Mouse (Mus musculus): ENCODE measurements around the gene Klb. TPM values are rescaled to one million over a fixed set of nuclear protein-coding genes. Genes with fewer than 3 reads are reported as not detected.

Klb gene
- polyA plus RNA-seq, 1 experiment, result not detected

DNA sequence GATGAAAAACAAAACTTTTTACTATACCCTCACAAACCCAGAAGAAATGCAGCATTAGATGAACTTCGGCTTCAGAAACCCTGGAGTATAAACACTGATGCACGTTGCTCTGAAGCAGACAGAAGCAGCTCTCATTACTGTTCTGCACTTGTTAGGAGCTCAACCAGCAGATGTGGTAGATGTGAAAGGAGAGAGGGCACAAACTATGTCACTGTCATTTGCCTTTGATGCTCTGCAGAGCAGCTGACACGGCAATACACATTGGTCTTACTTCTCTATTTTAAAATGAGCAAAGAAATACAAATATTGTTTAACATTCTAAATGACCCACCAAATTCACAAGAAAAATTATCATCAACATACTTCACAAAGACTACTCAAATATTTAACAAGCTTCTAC lies 18.1 kb upstream of the Klb start:
- H3K4me1 ChIP-seq, result peaks cover 41% of the 10 kb centered on the region
- no peaks in the 10 kb centered on the region for H3K9me3 ChIP-seq
- peaks cover 21% of the 10 kb centered on the region for H3K36me3 ChIP-seq (replicated peaks; ENCODE audit: low read length)
- H3K27me3 ChIP-seq (replicated peaks), result no peaks in the 10 kb centered on the region
- TF ChIP-seq FLI1 (IDR thresholded peaks at IDR 0.05; ENCODE audit: low read length) (no peak), GATA1 (IDR thresholded peaks at IDR 0.05; ENCODE audit: borderline replicate concordance, low read length) (no peak)
- no peak overlapping the region for H3K4me3 ChIP-seq (replicated peaks)

DNA sequence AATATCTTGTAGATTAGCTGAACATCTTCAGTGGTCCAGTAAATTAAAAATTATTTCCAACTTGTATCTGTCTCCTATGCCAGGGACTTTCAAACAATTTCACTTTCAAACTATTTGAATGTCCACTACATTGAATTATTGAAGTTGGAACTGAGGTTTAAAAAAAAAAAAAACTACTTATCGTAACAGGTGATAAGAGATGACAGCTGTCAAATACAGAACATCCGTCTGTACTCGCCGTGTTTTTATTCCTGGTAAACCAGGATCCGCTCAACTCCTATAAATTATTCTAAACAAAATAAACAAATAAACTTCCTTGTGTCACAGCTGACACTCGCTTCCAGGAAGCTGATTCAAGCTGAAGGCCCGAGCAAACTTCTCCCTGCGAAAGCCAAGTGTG lies 13.3 kb upstream of the Klb start:
- peaks cover 21% of the 10 kb centered on the region for H3K36me3 ChIP-seq (replicated peaks; ENCODE audit: low read length)
- peak overlapping the region; percentile 98 for H3K4me3 ChIP-seq (replicated peaks)
- TF ChIP-seq GATA1 (IDR thresholded peaks at IDR 0.05; ENCODE audit: borderline replicate concordance, low read length) (no peak), FLI1 (IDR thresholded peaks at IDR 0.05; ENCODE audit: low read length) (no peak)
- H3K4me1 ChIP-seq, result peaks cover 28% of the 10 kb centered on the region
- no peaks in the 10 kb centered on the region for H3K9me3 ChIP-seq
- H3K27me3 ChIP-seq (replicated peaks), result no peaks in the 10 kb centered on the region

DNA sequence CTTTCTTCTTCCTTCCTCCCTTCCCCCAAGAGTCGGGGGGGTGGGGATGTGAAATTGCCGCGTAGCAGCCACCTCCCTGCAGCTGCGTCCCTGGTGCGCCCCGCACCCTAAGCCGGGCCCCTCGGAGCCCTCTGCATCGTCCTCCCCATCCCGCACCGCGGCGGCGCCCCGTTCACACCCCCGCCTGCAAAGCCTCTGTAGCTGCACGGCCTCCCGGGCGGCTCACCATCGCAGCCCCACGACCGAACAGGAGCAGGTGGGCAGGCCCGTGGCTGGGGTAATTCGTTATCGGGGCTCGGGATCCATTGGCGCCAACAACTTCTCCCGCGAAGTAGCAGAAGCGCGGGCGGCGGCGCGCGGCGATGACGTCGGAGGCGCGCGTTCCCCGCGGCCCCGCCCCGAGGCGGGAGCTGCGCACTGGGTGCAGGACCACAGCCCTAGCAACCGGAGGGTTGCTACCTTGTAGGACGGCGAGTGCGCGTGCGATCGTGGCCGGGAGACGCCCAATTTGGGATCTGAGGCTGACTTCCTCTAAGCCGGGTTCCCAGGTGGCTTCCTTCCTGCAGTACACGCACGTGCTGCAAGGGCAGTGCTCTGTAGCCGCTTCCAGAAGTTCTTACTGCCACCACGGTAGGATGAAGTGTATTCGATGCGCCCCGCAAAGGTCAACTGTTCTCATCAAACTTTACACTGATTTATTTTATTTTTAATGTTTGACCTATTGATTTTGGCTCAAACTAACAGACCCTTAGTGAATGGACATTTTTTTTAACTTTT lies 12.6 kb upstream of the Klb start, which contains the start of gene Rfc1:
TSS of gene Rfc1 (minus strand) at position 373 of the 777 bp plus-strand sequence.
- Histone ChIP-seq H3K27me3 (replicated peaks) (no peaks in the 10 kb centered on the region), H3K9me3 (no peaks in the 10 kb centered on the region), H3K4me1 (peaks cover 28% of the 10 kb centered on the region), H3K36me3 (replicated peaks; ENCODE audit: low read length) (peaks cover 21% of the 10 kb centered on the region), H3K4me3 (replicated peaks) (peak within 1 kb of the TSS; percentile 98)
- TF ChIP-seq FLI1 (IDR thresholded peaks at IDR 0.05; ENCODE audit: low read length) (no peak), GATA1 (IDR thresholded peaks at IDR 0.05; ENCODE audit: borderline replicate concordance, low read length) (no peak)

DNA sequence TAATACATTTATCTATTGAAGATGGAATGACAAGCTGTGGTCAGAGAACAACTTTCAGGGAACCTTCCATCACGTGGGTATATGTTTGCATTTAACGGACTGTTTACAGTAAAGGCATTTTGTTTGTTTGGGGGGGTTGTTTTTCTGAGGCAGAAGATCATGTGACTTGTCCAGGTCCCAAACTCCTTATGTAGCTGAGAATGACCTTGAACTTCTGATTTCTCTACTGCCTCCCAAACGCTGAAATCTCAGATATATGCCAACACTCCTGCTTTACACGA lies 12.1 kb upstream of the Klb start:
- Histone ChIP-seq H3K27me3 (replicated peaks) (no peaks in the 10 kb centered on the region), H3K4me3 (replicated peaks) (peak overlapping the region; percentile 98), H3K4me1 (peaks cover 28% of the 10 kb centered on the region), H3K9me3 (no peaks in the 10 kb centered on the region), H3K36me3 (replicated peaks; ENCODE audit: low read length) (peaks cover 21% of the 10 kb centered on the region)
- TF ChIP-seq FLI1 (IDR thresholded peaks at IDR 0.05; ENCODE audit: low read length), result no peak
- TF ChIP-seq GATA1 (IDR thresholded peaks at IDR 0.05; ENCODE audit: borderline replicate concordance, low read length), result no peak

DNA sequence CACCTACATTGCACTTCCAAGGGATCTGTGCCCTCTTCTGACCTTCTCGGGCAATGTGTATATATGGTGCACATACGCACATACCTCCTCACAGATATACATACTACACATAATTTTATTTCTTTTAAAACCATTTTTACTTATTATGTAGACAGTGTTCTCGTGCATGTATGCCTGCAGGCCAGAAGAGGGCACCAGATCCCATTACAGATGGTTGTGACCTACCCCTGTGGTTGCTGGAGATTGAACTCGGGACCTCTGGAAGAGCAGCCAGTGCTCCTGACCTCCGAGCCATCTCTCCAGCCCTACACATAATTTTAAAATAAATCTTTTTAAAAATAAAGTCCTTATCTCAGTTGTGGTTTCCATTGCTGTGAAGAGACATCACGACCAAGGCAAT lies 9.7 kb upstream of the Klb start:
- no peaks in the 10 kb centered on the region for H3K9me3 ChIP-seq
- peaks cover 28% of the 10 kb centered on the region for H3K4me1 ChIP-seq
- no peaks in the 10 kb centered on the region for H3K27me3 ChIP-seq (replicated peaks)
- H3K4me3 ChIP-seq (replicated peaks), result no peak overlapping the region
- TF ChIP-seq GATA1 (IDR thresholded peaks at IDR 0.05; ENCODE audit: borderline replicate concordance, low read length), result no peak
- TF ChIP-seq FLI1 (IDR thresholded peaks at IDR 0.05; ENCODE audit: low read length), result no peak
- peaks cover 7% of the 10 kb centered on the region for H3K36me3 ChIP-seq (replicated peaks; ENCODE audit: low read length)

DNA sequence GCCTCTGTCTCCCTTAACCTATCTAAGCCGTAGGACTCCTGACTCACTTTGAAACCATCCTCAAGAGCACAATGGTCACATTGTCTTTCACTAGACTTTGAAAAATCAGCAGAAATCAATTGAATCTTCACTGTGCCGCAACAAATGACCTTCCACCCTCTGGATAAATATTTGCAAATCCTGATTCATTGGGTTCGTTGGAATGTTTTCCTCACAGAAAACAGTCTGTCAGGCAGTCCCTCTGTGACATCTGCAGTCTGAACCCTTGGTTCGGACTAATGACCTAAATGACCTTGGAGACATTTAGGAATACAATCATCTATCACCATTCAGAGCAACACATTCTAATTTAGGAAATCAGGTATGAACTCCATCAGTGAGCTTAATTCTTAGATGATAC lies 7.9 kb upstream of the Klb start:
- Histone ChIP-seq H3K4me1 (peaks cover 15% of the 10 kb centered on the region; the same call in 1 of the 2 replicates), H3K4me3 (replicated peaks) (no peak overlapping the region), H3K27me3 (replicated peaks) (no peaks in the 10 kb centered on the region), H3K9me3 (no peaks in the 10 kb centered on the region), H3K36me3 (replicated peaks; ENCODE audit: low read length) (no peaks in the 10 kb centered on the region)
- TF ChIP-seq FLI1 (IDR thresholded peaks at IDR 0.05; ENCODE audit: low read length), result no peak
- TF ChIP-seq GATA1 (IDR thresholded peaks at IDR 0.05; ENCODE audit: borderline replicate concordance, low read length), result no peak

DNA sequence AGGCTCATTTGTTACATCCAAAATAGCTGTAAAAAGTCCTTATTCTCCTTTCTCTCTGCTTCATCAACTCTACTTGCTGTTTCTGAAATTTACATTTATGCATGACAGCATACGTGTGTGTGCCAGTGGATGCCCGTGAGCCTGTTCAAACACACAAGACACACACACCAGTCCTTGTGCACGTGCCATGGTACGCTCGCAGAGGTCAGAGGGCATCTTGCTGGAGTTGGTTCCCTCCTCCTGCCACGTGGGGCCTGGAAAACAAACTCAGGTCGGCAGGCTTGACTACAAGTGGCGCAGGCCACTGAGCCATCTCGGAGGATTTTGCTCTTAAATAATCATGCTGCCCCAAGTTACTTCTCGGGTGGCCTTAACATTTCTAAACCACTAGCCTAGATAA lies 2.4 kb downstream of the Klb start:
- no peaks in the 10 kb centered on the region for H3K4me1 ChIP-seq
- no peak overlapping the region for H3K4me3 ChIP-seq (replicated peaks)
- peaks cover 25% of the 10 kb centered on the region for H3K27me3 ChIP-seq (replicated peaks)
- no peak for TF ChIP-seq FLI1 (IDR thresholded peaks at IDR 0.05; ENCODE audit: low read length)
- TF ChIP-seq GATA1 (IDR thresholded peaks at IDR 0.05; ENCODE audit: borderline replicate concordance, low read length), result no peak
- peaks cover 5% of the 10 kb centered on the region for H3K9me3 ChIP-seq
- no peaks in the 10 kb centered on the region for H3K36me3 ChIP-seq (replicated peaks; ENCODE audit: low read length)

DNA sequence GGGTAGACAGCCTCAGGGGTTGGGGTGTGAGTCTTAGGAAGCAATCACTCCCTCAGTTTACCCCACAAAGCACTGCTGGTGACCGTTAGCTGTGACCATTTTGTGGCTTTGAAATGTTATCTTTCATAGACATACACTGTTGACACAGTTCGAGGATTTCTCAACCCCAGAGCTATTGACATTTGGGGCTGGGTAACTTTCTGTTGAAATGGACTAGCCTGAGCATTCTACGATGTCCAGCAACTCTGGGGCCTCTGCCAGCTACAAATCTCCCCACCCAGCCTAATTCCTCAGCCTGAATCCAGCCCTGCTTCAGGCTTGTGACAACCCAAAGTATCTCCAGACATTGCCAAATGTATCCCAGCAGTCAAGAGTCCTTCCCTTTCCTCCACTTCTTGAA lies 6.0 kb downstream of the Klb start:
- TF ChIP-seq FLI1 (IDR thresholded peaks at IDR 0.05; ENCODE audit: low read length), result no peak
- TF ChIP-seq GATA1 (IDR thresholded peaks at IDR 0.05; ENCODE audit: borderline replicate concordance, low read length), result no peak
- Histone ChIP-seq H3K27me3 (replicated peaks) (peaks cover 18% of the 10 kb centered on the region), H3K4me3 (replicated peaks) (no peak overlapping the region), H3K36me3 (replicated peaks; ENCODE audit: low read length) (no peaks in the 10 kb centered on the region), H3K9me3 (peaks cover 5% of the 10 kb centered on the region), H3K4me1 (peaks cover 4% of the 10 kb centered on the region; the same call in 1 of the 2 replicates)

DNA sequence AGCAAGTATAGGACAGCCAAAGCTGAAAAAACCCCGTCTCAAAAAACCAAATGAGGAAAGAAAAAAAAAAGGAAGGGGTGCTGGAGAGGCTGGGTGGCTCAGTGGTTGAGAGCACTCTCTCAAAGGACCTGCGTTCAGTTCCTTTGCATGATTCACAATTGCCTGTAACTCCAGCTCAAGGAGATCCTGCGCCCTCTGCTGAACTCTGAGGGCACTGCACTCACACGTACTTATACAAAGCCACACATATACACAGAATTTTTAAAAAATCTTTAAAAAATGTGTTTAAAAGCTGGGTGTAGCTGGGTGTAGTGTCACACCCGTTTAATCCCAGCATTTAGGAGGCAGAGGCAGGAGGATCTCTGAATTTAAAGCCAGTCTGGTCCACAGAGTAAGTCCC lies 6.9 kb downstream of the Klb start:
- peaks cover 4% of the 10 kb centered on the region; the same call in 1 of the 2 replicates for H3K4me1 ChIP-seq
- TF ChIP-seq FLI1 (IDR thresholded peaks at IDR 0.05; ENCODE audit: low read length) (no peak), GATA1 (IDR thresholded peaks at IDR 0.05; ENCODE audit: borderline replicate concordance, low read length) (no peak)
- no peak overlapping the region for H3K4me3 ChIP-seq (replicated peaks)

DNA sequence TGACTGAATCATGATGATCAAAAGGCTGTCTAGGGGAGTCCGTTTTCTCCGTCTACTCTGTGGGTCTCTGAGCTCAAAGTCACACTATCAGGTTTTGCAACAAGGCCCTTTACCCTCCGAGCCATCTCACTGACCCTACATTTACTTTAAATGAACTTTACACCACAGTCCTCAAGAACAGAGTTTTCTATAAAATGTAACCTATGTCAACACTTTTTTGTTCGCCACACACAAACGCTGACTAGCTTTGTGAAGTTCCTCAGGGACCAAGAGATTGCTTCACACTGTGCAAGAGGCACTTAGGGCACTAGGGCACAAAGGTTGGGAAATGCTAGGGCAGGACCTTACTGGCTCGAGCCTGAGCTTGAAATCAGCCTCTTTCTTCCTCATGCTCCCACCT lies 8.7 kb downstream of the Klb start:
- H3K36me3 ChIP-seq (replicated peaks; ENCODE audit: low read length), result no peaks in the 10 kb centered on the region
- TF ChIP-seq GATA1 (IDR thresholded peaks at IDR 0.05; ENCODE audit: borderline replicate concordance, low read length), result no peak
- no peak for TF ChIP-seq FLI1 (IDR thresholded peaks at IDR 0.05; ENCODE audit: low read length)
- peaks cover 10% of the 10 kb centered on the region for H3K27me3 ChIP-seq (replicated peaks)
- peaks cover 4% of the 10 kb centered on the region; the same call in 1 of the 2 replicates for H3K4me1 ChIP-seq
- H3K4me3 ChIP-seq (replicated peaks), result no peak overlapping the region
- H3K9me3 ChIP-seq, result peaks cover 5% of the 10 kb centered on the region

More for the DNA sequence above, 6.9 kb downstream of the Klb start:
- Histone ChIP-seq H3K9me3 (peaks cover 5% of the 10 kb centered on the region), H3K27me3 (replicated peaks) (peaks cover 17% of the 10 kb centered on the region), H3K36me3 (replicated peaks; ENCODE audit: low read length) (no peaks in the 10 kb centered on the region)
